Mouse (Mus musculus) embryo, embryonic 11.5 days (tissue): ENCODE results near the gene Btbd8.
A peak's percentile ranks its signal among the peaks of the same experiment; 100 is the strongest.

Experiments
- DNase-seq: peaks from one replicate; pipeline ENCODE4 v3.0.0-alpha.2; 2012; ENCODE audit warnings: low read depth, low spot score

Btbd8 gene

GRCm38 (mm10) chr5:107449620-107450019 lies 11.8 kb downstream of the Btbd8 start:
- no peak for DNase-seq

- DNase-seq: no peak
These were observed 12.5 kb downstream of the Btbd8 start for GRCm38 (mm10) chr5:107450299-107450698.

DNA sequence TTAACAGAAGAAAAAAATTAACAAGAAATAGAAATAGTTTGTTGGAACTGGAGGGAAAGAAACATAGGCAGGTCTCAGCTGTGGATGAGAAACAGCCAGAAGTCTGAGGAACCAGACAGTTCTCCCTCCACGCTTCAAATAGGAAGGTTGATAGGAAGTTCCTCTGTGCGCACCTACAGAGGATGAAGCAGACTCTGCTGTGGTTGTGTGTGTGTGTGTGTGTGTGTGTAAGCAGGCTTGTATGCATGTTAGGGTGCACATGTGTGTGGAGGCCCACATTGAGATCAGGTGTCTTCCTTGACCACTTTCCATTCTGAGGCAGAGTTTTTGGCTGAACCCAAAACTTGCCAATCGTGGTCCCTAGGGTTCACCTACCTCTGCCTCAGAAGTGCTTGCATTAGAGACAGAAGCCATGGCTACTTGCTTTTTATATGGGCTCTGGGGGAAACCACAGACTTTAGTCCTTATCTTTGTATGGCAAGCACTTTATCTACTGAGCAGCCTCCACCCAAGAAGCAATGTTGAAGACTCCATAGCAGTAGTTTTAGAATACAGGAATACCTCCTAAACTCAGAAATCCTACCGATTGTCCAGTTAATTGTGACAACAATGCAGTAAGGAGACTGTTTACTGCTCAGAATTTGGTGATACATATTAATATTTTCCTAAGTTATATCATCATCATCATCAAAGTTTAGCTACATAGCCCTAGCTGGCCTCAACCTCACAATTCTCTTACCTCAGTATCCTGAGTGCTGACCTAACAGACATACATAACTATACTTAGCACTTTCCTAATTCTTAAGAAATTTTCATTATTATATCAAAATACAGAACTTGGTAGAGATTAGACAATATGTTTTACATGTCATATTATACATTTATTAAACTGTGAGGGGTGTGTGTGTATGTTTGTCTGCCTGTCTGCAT lies 24.6 kb downstream of the Btbd8 start:
- no peak for DNase-seq

- DNase-seq: no peak
These were observed 28.7 kb downstream of the Btbd8 start for GRCm38 (mm10) chr5:107466501-107466900.

GRCm38 (mm10) chr5:107467098-107467497 lies 29.3 kb downstream of the Btbd8 start:
- no peak for DNase-seq

GRCm38 (mm10) chr5:107470600-107471329 lies 33.0 kb downstream of the Btbd8 start:
- no peak for DNase-seq

- no peak for DNase-seq
These were observed 42.4 kb downstream of the Btbd8 start for GRCm38 (mm10) chr5:107480194-107480593.

DNA sequence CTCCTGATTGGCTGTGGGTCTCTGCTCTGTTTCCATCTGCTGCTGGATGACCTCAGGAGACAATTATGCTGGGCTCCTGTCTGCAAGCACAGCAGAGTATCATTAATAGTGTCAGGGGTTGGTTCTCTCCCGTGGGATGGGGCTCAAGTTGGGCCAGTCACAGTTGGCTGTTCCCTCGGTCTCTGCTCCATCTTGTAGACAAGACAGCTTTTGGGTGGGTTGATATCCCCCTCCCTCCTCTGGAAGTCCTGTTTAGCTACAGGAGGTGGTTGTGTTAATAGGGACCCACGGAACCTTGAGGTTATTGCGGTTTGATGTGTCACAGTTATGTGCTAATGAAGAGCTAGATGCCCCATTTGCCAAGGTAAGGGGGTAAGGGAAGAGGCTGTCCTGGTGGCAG lies 51.2 kb downstream of the Btbd8 start:
- DNase-seq: no peak

GRCm38 (mm10) chr5:107491036-107491435 lies 53.2 kb downstream of the Btbd8 start:
- no peak for DNase-seq

DNA sequence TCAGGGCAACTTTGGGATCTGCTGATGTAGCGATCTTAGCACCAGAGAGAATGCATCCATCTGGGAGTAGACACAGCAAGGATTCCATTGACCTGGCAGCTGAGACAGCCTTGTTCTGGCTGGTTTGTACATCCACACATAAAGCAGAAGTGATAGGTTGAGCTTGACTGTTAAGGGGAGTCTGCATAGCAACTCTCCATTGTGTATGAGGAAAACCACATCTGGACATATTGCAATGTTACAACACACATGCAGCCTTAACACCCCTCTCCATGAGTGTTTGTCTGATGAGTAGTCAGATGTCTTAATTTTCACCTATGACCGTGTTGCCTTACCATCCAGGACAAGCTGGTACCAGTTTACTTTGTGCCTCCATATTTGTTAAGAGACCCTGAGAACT lies 54.7 kb downstream of the Btbd8 start:
- no peak for DNase-seq

- DNase-seq: no peak
These were observed 57.0 kb downstream of the Btbd8 start for GRCm38 (mm10) chr5:107494759-107495158.

DNA sequence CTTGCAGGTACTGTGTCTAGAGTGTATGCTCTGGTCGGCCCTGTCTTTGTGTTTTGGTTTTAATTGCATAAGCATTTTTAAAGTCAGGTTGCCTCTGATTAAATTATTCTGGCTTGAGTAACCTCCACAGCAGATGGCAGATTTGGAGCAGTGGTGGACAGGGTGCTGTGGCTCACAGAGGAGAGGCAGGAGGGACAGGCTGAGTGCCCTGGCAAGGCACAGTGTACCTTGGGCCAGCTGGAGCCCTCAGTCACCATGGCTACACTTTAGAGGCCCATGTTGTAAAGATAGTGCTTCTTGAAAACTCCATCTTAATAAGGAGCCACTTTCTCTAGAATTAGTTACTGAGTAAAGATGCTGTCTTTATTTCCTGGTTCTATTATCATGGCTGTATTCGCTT lies 58.2 kb downstream of the Btbd8 start:
- no peak for DNase-seq

GRCm38 (mm10) chr5:107497519-107498501 lies 60.0 kb downstream of the Btbd8 start:
- DNase-seq: no peak

DNA sequence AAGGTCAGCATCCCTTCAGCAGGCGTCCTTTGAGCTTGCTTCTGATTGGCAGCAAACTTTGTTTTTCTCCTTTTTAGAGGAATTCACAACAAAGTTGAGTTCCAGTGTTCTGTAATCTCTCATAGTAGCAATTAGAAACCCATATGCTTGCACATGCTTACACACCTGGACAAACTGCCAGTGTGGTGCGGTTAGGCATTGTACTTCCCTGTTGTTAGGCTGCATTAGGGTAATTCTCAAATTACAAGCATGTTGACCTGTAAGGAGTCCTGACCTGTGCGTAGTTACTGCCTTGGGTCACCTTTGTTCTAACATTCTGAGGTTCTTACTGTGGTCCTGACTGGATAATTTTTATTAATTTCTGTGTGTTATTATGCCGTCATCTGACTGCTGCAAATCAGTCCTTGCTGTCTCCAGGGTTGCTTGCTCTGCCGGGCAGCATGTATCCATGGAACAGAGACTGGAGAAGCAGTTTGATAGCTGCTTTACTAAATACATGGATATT lies 61.1 kb downstream of the Btbd8 start:
- DNase-seq: no peak

GRCm38 (mm10) chr5:107499891-107500535 lies 62.2 kb downstream of the Btbd8 start:
- no peak for DNase-seq

GRCm38 (mm10) chr5:107500741-107501140 lies 62.9 kb downstream of the Btbd8 start:
- DNase-seq: no peak

DNA sequence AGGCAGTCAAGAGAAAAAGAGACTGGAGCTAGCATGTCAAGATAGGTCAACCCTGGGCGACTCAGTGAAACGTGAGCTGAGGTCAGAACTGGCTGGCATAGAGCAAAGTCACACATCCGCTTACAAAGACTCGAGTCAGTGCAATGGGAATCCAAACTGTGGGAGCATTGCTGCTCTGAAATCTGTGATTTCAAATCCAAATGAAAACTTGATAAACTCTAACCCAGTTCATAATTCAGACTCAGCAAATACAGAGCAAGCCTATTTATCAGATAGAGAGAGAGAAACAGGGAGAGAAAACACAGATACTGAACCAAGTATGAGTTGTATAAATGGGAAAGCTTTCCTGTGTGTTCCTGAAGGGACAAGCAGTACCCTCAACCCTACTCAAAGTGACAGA lies 69.5 kb downstream of the Btbd8 start, which contains the start of gene Gm42669:
Gene Gm42669 (plus strand): TSS at position 301 of the 400 bp plus-strand sequence.
- no peak for DNase-seq

DNA sequence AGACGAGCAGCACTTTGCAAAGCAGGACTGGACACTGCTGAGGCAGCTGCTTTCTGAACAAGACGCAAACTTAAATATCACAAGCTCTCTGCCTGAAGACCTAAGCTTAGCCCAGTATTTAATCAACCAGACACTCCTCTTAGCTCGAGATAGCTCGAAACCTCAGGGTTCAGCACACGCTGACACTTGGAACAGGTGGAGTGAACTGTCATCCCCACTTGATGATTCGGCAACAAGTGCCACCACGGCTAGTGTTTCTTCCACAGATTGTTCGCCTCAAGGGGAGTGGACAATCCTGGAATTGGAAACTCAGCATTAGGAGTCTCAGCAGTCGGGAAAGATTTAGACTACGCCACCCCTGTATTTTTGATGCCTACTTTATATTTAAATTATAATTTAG lies 72.7 kb downstream of the Btbd8 start:
- DNase-seq: no peak

- DNase-seq: no peak
These were observed 73.5 kb downstream of the Btbd8 start for GRCm38 (mm10) chr5:107511326-107511725.

- peak; percentile 34 for DNase-seq
These were observed 75.8 kb downstream of the Btbd8 start for GRCm38 (mm10) chr5:107513583-107513982.

DNA sequence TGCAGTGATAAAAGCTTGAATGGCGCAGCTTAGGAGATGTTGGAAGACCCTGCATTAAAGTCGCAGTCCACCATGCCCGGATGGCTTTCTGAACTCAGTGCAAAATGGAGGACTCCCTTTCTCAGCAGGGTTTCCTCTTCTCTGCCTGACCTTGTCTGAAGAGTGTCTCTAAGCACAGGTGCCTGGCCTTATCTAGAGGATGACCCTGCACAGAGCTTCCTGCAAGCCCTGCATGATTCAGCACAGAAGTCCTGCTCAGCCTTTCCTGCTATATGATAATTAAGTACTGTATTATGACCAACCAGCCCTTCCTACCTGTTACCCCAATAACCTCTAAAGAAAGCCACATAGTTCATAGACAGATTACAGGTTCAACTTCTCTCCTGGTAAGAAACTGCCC lies 77.7 kb downstream of the Btbd8 start:
- no peak for DNase-seq
